Mouse (Mus musculus): ENCODE results near the gene Gm45021. TPM values are rescaled to one million over a fixed set of nuclear protein-coding genes. Genes with fewer than 3 reads are reported as not detected.

The Gm45021 gene
- 0.41 TPM in 1 of 2 replicates, not detected in the other for polyA plus RNA-seq (2012; rRNA removed)

GRCm38 (mm10) chr6:48589194-48589750 is at the start of gene Gm45021:
Gm45021 (plus strand) TSS chr6:48589610.

GRCm38 (mm10) chr6:48554280-48555103 is 34.9 kb upstream of the Gm45021 start, which contains the start of gene Lrrc61:
Lrrc61 (plus strand) TSS chr6:48554796.

DNA sequence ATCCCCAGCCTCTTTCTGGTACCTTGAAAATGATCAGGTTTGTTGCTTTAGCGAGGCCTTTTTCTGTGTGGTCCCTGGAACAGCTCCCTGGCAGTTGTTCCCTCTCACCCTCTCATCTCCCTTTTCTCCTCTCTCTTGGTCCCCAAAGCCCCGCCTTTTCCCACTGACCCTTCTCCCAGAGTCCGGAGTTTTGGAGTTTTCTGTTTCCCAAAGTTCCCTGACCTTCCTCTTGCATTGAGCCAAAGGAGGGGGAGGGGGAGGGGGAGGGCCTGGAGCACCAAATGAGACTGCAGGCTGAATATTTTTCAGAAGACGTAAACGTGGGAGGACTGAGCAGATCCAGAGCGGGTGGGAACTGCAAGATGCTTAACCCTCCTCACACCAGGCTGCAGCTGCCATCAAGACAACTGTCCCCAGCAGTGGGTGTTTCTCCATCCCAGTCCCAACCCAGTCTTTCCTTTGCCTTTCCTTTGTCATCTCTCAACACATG is 16.8 kb upstream of the Gm45021 start, which contains the start of gene Rarres2:
Rarres2 (minus strand) TSS at position 218 of the 490 bp plus-strand sequence.

DNA sequence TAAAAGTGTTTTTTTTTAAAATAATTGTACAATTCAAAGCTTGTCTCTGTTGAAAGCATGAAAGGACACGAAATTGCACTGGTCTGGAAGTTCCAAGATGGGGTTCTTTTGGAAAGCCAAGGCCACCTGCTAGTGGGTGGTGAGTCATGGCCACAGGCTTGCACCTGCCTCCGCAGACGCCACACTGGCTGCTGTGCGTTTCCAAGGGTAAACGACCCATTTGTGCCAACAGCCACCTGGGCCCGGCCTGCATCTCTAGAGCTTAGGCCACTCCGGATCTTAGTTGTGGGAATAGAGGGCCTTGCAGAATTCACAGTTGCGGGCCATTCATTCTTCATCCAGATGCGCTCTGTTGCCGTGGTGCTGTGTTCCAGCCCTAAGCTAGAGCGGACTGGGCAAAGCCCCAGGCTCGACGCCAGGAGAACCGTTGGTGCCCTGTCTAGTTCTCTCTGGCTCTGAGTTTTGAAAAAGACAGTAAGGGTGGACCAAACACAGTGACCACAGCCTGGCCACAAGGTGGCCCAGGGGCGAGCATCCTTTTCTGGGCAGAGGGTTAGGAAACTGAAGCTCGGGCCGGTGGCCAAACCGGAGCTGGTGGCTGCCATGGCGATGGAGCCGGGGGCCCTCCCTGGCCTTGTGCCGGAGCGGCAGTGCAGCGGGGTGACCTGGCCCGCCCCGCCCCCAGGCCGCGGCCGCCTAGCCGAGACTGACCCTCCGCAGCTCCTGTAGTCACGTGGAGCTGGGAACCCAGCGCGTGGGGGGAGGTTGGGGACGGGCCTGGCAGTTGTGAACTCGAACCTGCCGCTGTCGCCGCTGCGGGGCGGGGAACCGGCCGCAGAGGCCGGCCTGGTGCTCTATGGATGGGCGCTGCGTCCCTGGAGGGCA is 4.0 kb downstream of the Gm45021 start, which contains the start of the genes Repin1 and Gm44965:
Repin1 (plus strand) TSS at position 726 of the 885 bp plus-strand sequence.
Gm44965 (plus strand) TSS at position 784 of the 885 bp plus-strand sequence.

GRCm38 (mm10) chr6:48601271-48602079 is 12.1 kb downstream of the Gm45021 start, which contains the start of gene Zfp775:
Zfp775 (plus strand) TSS chr6:48602063.

GRCm38 (mm10) chr6:48626464-48626863 is 37.1 kb downstream of the Gm45021 start, which contains the start of gene AI854703:
AI854703 (plus strand) TSS chr6:48626764.

DNA sequence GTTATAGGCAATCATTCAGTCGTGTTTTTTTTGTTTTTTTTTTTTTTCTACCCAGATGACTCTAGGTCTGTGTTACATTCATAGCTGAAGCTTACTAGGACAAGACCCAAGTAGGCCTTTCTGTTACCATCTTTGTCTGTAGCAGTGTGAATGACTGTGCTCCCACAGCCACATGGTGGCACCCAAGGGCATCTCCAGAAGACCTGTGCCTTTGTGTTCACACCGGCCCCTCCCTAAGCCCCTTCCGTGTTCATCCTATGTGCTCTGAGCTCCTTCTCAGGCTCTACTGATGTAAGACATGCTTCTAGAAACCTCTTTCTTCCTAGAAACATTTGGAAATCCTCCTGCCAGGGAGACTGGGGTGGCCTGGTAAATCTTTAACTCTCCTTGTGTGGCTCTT is 57.6 kb downstream of the Gm45021 start, which contains the start of gene Gimap8:
Gimap8 (plus strand) TSS at position 240 of the 400 bp plus-strand sequence.

Other genes with a start within 250 kb of the Gm45021 start
- gene Krba1, start 194.0 kb upstream of the Gm45021 start, polyA plus RNA-seq (2012; rRNA removed): 1.8 and 1.9 TPM in 2 replicates
- gene Zfp467, start 143.8 kb upstream of the Gm45021 start, polyA plus RNA-seq (2012; rRNA removed): 1.9 and 2.2 TPM in 2 replicates
- gene Sspo, start 141.4 kb upstream of the Gm45021 start, polyA plus RNA-seq (2012; rRNA removed): 0.07 TPM in 2 replicates
- 0.75 and 0.96 TPM in 2 replicates for gene Atp6v0e2, start 52.0 kb upstream of the Gm45021 start, polyA plus RNA-seq (2012; rRNA removed)
- 2.5 and 2.8 TPM in 2 replicates for gene Lrrc61, start 34.8 kb upstream of the Gm45021 start, polyA plus RNA-seq (2012; rRNA removed)
- gene Rarres2, start 16.8 kb upstream of the Gm45021 start, polyA plus RNA-seq (2012; rRNA removed): 12.1 and 13.8 TPM in 2 replicates
- 5.9 and 6.6 TPM in 2 replicates for gene Repin1, start 4.3 kb downstream of the Gm45021 start, polyA plus RNA-seq (2012; rRNA removed)
- gene Gm44965, start 4.3 kb downstream of the Gm45021 start, polyA plus RNA-seq (2012; rRNA removed): not detected in 2 replicates
- gene Zfp775, start 12.5 kb downstream of the Gm45021 start, polyA plus RNA-seq (2012; rRNA removed): 0.93 and 1.00 TPM in 2 replicates
- 0.24 and 0.33 TPM in 2 replicates for gene AI854703, start 37.2 kb downstream of the Gm45021 start, polyA plus RNA-seq (2012; rRNA removed)
- 1.4 and 1.7 TPM in 2 replicates for gene Gimap8, start 57.6 kb downstream of the Gm45021 start, polyA plus RNA-seq (2012; rRNA removed)
- gene Gimap9, start 86.5 kb downstream of the Gm45021 start, polyA plus RNA-seq (2012; rRNA removed): 8.1 and 8.4 TPM in 2 replicates
- gene Gimap4, start 94.9 kb downstream of the Gm45021 start, polyA plus RNA-seq (2012; rRNA removed): 5.8 and 6.2 TPM in 2 replicates
- gene Gimap6, start 118.6 kb downstream of the Gm45021 start, polyA plus RNA-seq (2012; rRNA removed): 4.6 and 5.2 TPM in 2 replicates
- gene Gm28053, start 129.0 kb downstream of the Gm45021 start, polyA plus RNA-seq (2012; rRNA removed): 0.37 and 1.2 TPM in 2 replicates
- 0.06 TPM in 1 of 2 replicates, not detected in the other for gene Gimap7, start 129.0 kb downstream of the Gm45021 start, polyA plus RNA-seq (2012; rRNA removed)
- gene Gimap1, start 149.4 kb downstream of the Gm45021 start, polyA plus RNA-seq (2012; rRNA removed): 1.4 and 1.7 TPM in 2 replicates
- gene Gimap5, start 156.6 kb downstream of the Gm45021 start, polyA plus RNA-seq (2012; rRNA removed): 1.7 TPM in 2 replicates
- 0.05 TPM in 2 replicates for gene Gimap3, start 181.2 kb downstream of the Gm45021 start, polyA plus RNA-seq (2012; rRNA removed)

Measured in liver, embryonic 14 days (tissue).